Mouse (Mus musculus): ENCODE results near the gene Taar4.

The Taar4 gene

DNA sequence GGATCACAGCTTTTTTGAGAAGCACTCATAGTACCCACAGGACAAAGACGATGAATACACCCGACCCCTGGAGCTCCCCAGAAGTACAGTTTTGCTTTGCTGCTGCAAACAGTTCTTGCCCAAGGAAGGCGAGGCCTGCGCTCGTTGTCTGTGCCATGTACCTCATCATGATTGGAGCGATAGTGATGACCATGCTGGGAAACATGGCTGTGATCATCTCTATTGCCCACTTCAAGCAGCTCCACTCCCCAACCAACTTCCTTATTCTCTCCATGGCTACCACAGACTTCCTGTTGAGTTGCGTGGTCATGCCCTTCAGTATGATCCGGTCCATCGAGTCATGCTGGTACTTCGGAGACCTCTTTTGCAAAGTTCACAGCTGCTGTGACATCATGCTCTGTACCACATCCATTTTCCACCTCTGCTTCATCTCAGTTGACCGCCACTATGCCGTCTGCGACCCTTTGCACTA lies at the start of gene Taar4:
Gene Taar4, plus strand, starts transcription at position 51 of the 472 bp plus-strand sequence.
- DNase-seq (ENCODE audit: low spot score): no peak

DNA sequence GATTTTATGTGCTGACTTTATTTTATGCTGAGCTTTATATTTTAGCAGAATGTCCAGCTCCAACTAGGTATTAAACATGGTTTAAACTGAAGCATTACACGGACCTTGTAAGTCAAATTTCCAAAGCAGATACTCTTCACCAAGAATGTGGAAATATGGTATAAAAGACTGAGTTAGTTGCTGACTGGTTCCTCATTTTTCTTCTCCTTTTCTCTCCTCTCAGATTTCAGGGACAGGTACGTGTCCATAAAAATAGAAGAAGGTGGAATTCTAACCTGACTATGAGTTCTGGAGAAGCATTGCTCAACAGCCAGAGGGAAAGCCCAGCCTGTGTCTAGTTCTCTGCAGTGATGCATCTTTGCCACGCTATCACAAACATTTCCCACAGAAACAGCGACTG lies 40.2 kb upstream of the Taar4 start, which contains the start of gene Taar1:
Gene Taar1, plus strand, starts transcription at position 301 of the 400 bp plus-strand sequence.
- no peak for DNase-seq (ENCODE audit: low spot score)

GRCm38 (mm10) chr10:23922468-23922867 lies 37.8 kb upstream of the Taar4 start:
- no peak for DNase-seq (ENCODE audit: low spot score)

GRCm38 (mm10) chr10:23923941-23924340 lies 36.4 kb upstream of the Taar4 start:
- DNase-seq (ENCODE audit: low spot score): no peak

DNA sequence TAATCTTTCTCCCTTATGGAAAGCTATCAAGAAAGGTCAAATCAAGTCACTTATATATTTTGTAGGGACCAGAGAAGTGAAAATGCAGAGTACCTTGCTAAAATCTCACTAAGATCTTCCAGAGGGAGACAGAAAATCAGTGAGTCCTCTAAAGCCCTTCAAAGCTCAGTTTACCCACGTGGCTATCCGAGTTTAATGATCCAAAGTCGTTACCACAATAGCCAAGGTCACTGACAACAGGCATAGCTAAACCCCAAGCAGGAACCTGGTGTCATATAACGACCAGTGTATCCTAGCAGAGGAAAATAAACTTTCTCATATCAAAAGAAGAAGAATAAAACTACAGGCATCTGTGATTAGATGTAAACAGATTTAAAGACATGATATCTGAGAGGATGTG lies 22.7 kb upstream of the Taar4 start:
- no peak for DNase-seq (ENCODE audit: low spot score)

GRCm38 (mm10) chr10:23938312-23938711 lies 22.0 kb upstream of the Taar4 start, which contains the start of gene Taar2:
Gene Taar2, plus strand, starts transcription at chr10:23938572.
- no peak for DNase-seq (ENCODE audit: low spot score)

- no peak for DNase-seq (ENCODE audit: low spot score)
Observed at GRCm38 (mm10) chr10:23942465-23942864, 17.8 kb upstream of the Taar4 start.

GRCm38 (mm10) chr10:23948026-23948425 lies 12.3 kb upstream of the Taar4 start:
- DNase-seq (ENCODE audit: low spot score): no peak

DNA sequence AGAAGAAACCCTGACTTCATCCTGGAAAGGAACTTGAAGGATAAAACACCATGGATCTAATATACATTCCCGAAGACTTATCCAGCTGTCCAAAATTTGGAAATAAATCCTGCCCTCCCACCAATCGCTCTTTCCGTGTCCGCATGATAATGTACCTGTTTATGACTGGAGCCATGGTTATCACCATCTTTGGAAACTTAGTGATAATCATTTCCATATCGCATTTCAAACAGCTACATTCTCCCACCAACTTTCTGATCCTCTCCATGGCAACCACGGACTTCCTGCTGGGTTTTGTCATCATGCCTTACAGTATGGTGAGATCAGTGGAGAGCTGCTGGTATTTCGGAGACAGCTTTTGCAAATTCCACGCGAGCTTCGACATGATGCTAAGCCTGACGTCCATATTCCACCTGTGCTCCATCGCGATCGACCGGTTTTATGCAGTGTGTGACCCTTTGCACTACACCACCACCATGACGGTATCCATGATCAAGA lies 10.7 kb upstream of the Taar4 start, which contains the start of gene Taar3:
Gene Taar3, plus strand, starts transcription at position 51 of the 498 bp plus-strand sequence.
- DNase-seq (ENCODE audit: low spot score): no peak

DNA sequence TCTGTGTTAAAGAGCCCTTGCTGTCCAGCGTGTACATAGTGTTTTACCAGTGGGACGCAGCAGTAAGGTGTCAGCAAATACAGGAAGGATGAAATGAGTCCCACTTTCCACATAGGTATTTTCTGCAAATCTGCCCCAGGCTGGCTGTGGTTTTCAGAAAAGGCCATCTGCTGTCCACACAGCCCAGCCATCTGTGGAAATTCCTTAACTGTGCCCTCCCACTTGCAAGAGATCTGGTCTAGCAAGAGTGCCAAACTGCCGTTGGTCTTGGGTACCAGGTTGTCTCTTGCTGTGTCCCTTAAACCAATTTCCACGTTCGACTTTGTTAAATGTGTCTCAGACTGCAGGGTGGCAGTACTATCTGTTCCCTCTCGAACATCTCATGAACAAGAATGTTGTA lies 8.6 kb upstream of the Taar4 start:
- DNase-seq (ENCODE audit: low spot score): no peak

DNA sequence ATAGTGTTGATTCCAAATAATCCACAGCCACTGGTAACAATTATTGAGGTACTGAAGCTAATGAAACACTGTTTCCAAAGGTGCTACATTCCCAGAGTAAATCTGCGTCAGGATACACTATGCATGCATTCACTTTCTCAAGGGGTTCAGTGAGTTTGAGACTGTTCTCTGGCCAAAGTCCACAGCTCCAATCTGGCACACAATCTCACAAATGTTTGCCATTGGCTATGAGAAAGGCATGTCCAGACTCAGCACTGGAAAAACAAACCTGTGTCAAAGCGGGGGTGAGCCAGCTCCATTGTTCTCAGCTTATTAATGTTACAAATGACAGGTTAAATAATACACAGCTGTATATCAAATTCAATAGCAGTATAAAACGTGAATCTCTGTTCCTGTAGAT lies 1.2 kb upstream of the Taar4 start:
- peak; percentile 16 for DNase-seq (ENCODE audit: low spot score)

- no peak for DNase-seq (ENCODE audit: low spot score)
Observed at GRCm38 (mm10) chr10:23963444-23963843, 3.1 kb downstream of the Taar4 start.

- DNase-seq (ENCODE audit: low spot score): no peak
Observed at GRCm38 (mm10) chr10:23964921-23965610, 4.8 kb downstream of the Taar4 start.

- no peak for DNase-seq (ENCODE audit: low spot score)
Observed at GRCm38 (mm10) chr10:23970656-23971165, 10.4 kb downstream of the Taar4 start, which contains the start of gene Taar5. Gene Taar5, plus strand, starts transcription at chr10:23970706.

GRCm38 (mm10) chr10:23971256-23971655 lies 11.0 kb downstream of the Taar4 start:
- no peak for DNase-seq (ENCODE audit: low spot score)

GRCm38 (mm10) chr10:23977958-23978357 lies 17.7 kb downstream of the Taar4 start:
- DNase-seq (ENCODE audit: low spot score): no peak

- DNase-seq (ENCODE audit: low spot score): peak; percentile 61
Observed at GRCm38 (mm10) chr10:23978901-23979705, 18.8 kb downstream of the Taar4 start.

GRCm38 (mm10) chr10:23985546-23985945 lies 25.3 kb downstream of the Taar4 start, which contains the start of gene Taar6:
Gene Taar6, minus strand, starts transcription at chr10:23985646.
- no peak for DNase-seq (ENCODE audit: low spot score)

- no peak for DNase-seq (ENCODE audit: low spot score)
Observed at GRCm38 (mm10) chr10:23986419-23986818, 26.1 kb downstream of the Taar4 start.

DNA sequence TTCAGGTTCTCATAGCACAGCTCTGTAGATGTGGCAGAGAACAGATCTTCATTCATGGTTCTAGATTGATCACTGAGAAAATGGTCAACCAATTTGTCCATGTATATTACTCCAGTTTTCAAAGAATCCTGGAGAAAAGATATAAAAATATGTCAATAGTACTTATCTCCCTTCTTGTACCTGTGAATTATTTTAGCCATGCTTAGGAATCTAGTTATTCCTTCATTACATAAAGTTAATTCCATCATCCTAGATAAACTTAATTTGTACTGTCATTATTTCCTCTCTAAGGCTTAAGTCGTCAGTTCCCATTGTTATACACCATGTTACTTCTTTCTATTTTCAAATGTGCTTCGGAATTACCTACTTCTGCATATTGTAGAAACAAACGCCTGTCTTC lies 33.1 kb downstream of the Taar4 start, which contains the start of gene Taar7a:
Gene Taar7a, minus strand, starts transcription at position 101 of the 400 bp plus-strand sequence.
- DNase-seq (ENCODE audit: low spot score): no peak

- DNase-seq (ENCODE audit: low spot score): no peak
Observed at GRCm38 (mm10) chr10:23999639-24000038, 39.3 kb downstream of the Taar4 start, which contains the start of gene Taar7b. Gene Taar7b, plus strand, starts transcription at chr10:23999939.

DNA sequence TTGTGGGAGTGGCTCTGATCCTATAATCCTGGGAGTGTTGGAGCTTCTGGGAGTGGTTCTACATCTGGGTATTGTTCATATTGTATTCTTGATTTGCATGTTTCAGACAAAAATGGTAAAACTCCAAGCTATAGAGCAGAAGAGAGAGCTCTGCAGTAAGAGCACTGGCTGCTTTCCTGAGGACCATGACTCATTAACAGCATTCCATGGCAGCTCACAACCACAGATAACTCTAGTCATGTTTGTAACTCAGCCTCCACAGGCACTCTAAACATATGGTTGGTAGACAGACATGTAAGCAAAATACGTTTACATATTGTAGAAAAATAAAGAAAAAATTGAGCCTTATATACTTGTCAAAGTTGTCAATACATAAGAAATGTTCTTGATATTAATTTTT lies 46.1 kb downstream of the Taar4 start:
- DNase-seq (ENCODE audit: low spot score): no peak
